In genomic region chr14:122042142-122042694, GRCm38 (mm10) we compare ENCODE assay signal across 19 mouse cellular contexts. TPM values are rescaled to one million over a fixed set of nuclear protein-coding genes. Genes with fewer than 3 reads are reported as not detected.
"Had no signal": no experiment of that assay in that cellular context is flagged by ENCODE, and none has a peak within 500 bp of the region (broad histone marks: within the 10 kb centered on the region; RNA-seq: fewer than 3 reads in every experiment).

No protein-coding gene starts in this region.

- H3K4me2 ChIP-seq: limb, embryonic 12.5 days; liver, embryonic 15.5 days; midbrain, embryonic 12.5 days; neural tube, embryonic 13.5 days had no signal

- H3K4me3 ChIP-seq: limb, embryonic 12.5 days; liver, embryonic 15.5 days; midbrain, embryonic 12.5 days; neural tube, embryonic 13.5 days had no signal

- H3K4me1 ChIP-seq: midbrain, embryonic 12.5 days; neural tube, embryonic 13.5 days had no signal

- H3K27me3 ChIP-seq: limb, embryonic 12.5 days; liver, embryonic 15.5 days; midbrain, embryonic 12.5 days; neural tube, embryonic 13.5 days had no signal

- H3K36me3 ChIP-seq: limb, embryonic 12.5 days; liver, embryonic 15.5 days; midbrain, embryonic 12.5 days; neural tube, embryonic 13.5 days had no signal

- ATAC-seq: intestine, postnatal 0 days; midbrain, embryonic 16.5 days had no signal

- H3K9me3 ChIP-seq: limb, embryonic 12.5 days; liver, embryonic 15.5 days; midbrain, embryonic 12.5 days; neural tube, embryonic 13.5 days had no signal

- H3K9ac ChIP-seq: limb, embryonic 12.5 days; liver, embryonic 15.5 days; midbrain, embryonic 12.5 days; neural tube, embryonic 13.5 days had no signal

- DNase-seq: kidney, adult 9 months; kidney, postnatal 36 days; layer of hippocampus, adult 9-11 months; layer of hippocampus, postnatal 36 days; liver; lung, adult 2 months; lung, postnatal 10 days; retina, postnatal 1 day had no signal

- H3K27ac ChIP-seq: kidney, postnatal 0 days; limb, embryonic 12.5 days; liver, embryonic 15.5 days; macrophage; midbrain, embryonic 12.5 days; neural tube, embryonic 13.5 days had no signal

RNA-seq across cellular contexts. Expression of gene Timm8a2, which starts 7.7 kb away (rescaled TPM):
- total RNA-seq: layer of hippocampus, adult 18-20 months; left cerebral cortex, postnatal 25 days had no signal
- polyA plus RNA-seq: intestine, postnatal 0 days; kidney, postnatal 0 days; limb, embryonic 12.5 days; liver, embryonic 15.5 days; lung, adult 2 months; macrophage; midbrain, embryonic 12.5 days; midbrain, embryonic 16.5 days; neural tube, embryonic 13.5 days; stomach, embryonic 16.5 days had no signal
